Mouse (Mus musculus) lung, postnatal 0 days (tissue): ENCODE data around the gene Sh2d3c. TPM values are rescaled to one million over a fixed set of nuclear protein-coding genes. Genes with fewer than 3 reads are reported as not detected.
A peak's percentile ranks its signal among the peaks of the same experiment; 100 is the strongest.

Experiments used
- ATAC-seq: fragments of 200-750 bp; cut with Nextera tagmentation; 2 replicates; pipeline ENCODE4 v1.8.0; 2017; ENCODE audit warnings: moderate library complexity
- DNase-seq: peaks from one replicate; pipeline ENCODE4 v3.0.0-alpha.2; 2016; ENCODE audit warnings: low spot score
- H3K27ac ChIP-seq: fragments of 300-500 bp; sonication (generic); 2 replicates; pipeline ENCODE4 v1.5.1; 2014; ENCODE audit warnings: antibody characterized with exemption, mild to moderate bottlenecking, low read length, mixed read lengths
- H3K27me3 ChIP-seq: fragments of 300-500 bp; sonication (generic); replicated peaks from 2 replicates; pipeline ENCODE4 v1.6.1; 2014; ENCODE audit warnings: low read length, mixed read lengths; ENCODE audit not compliant: insufficient read depth
- H3K36me3 ChIP-seq: fragments of 300-500 bp; sonication (generic); 2 replicates; pipeline ENCODE4 v1.6.1; 2014; ENCODE audit warnings: low read length, mixed read lengths; ENCODE audit not compliant: insufficient read depth
- H3K4me1 ChIP-seq: fragments of 300-500 bp; sonication (generic); 2 replicates; pipeline ENCODE4 v1.6.1; 2014; ENCODE audit warnings: antibody characterized with exemption, low read depth, low read length, mixed read lengths; ENCODE audit not compliant: insufficient read depth
- H3K4me2 ChIP-seq: fragments of 300-500 bp; sonication (generic); replicated peaks from 2 replicates; pipeline ENCODE4 v1.6.1; 2014; ENCODE audit warnings: low read depth, mild to moderate bottlenecking, low read length, moderate library complexity, mixed read lengths
- H3K4me3 ChIP-seq: fragments of 300-500 bp; sonication (generic); 2 replicates; pipeline ENCODE4 v1.5.1; 2014; ENCODE audit warnings: low read depth, low read length
- H3K9ac ChIP-seq: fragments of 300-500 bp; sonication (generic); replicated peaks from 2 replicates; pipeline ENCODE4 v1.6.1; 2014; ENCODE audit warnings: low read depth, mild to moderate bottlenecking
- H3K9me3 ChIP-seq: fragments of 300-500 bp; sonication (generic); 2 replicates; pipeline ENCODE4 v1.6.1; 2016; ENCODE audit warnings: low read length, mixed read lengths
- CTCF ChIP-seq: IDR thresholded peaks from 2 replicates; pipeline ENCODE4 v1.5.1; 2016; ENCODE audit warnings: antibody characterized with exemption, mild to moderate bottlenecking
- EP300 ChIP-seq: IDR thresholded peaks from 2 replicates; pipeline ENCODE4 v1.6.1; 2016; ENCODE audit warnings: antibody characterized with exemption, mild to moderate bottlenecking, control low read depth
- WGBS: fragments of 180-500 bp; shearing (Covaris S2); extraction: QIAGEN DNeasy Blood & Tissue Kit; methylation state at CpG from one replicate; pipeline ENCODE4 v1.1.7; 2014; 5-methylcytosine and 5-hydroxymethylcytosine counted together
- microRNA counts: library from miRNA; unstranded; fragments of <30 nt; microRNA quantifications from one replicate; lab custom pipeline; 2015
- microRNA-seq: library from miRNA; unstranded; fragments of <30 nt; microRNA quantifications from one replicate; pipeline ENCODE4, GENCODE M21; 2016
- polyA plus RNA-seq: library from polyadenylated mRNA; unstranded; fragments of >200 nt; fragmentation: Nextera tagmentation; extraction: Ambion mirVana; gene quantifications from 2 replicates; pipeline ENCODE4 v1.2.1, GENCODE M21; 2015

The Sh2d3c gene
- polyA plus RNA-seq, 1 experiment from 2014 or later: 53.5 TPM

DNA sequence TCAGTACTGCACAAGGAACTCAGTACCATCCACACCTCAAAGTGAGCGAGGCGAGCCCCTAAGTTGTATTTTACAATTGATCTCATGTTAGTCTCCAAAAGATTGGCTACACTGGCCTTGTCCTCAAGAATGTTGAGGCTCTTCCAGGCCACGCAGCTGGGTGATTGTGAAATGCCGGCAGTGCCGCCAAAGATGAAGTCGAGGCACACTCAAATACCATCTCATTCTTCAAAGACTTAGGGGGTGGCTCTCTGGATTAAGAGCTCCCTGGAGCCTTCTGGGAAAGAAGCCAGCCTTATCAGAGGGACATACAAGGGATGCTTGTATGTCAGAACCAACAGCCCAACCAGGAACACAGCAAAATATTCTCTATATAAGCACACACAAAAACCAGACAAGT, 70.4 kb downstream of the Sh2d3c start:
- ATAC-seq: peak; percentile 78
- Histone ChIP-seq H3K36me3 (no peaks in the 10 kb centered on the region), H3K4me3 (no peak overlapping the region), H3K4me2 (no peak overlapping the region), H3K9me3 (no peaks in the 10 kb centered on the region), H3K27me3 (no peaks in the 10 kb centered on the region), H3K4me1 (no peaks in the 10 kb centered on the region), H3K9ac (no peak overlapping the region), H3K27ac (no peak overlapping the region)
- peak; percentile 82 for DNase-seq
- no peak for TF ChIP-seq CTCF
- no peak for TF ChIP-seq EP300
- WGBS: 34% methylated on average over 6 of the region's 6 CpGs

DNA sequence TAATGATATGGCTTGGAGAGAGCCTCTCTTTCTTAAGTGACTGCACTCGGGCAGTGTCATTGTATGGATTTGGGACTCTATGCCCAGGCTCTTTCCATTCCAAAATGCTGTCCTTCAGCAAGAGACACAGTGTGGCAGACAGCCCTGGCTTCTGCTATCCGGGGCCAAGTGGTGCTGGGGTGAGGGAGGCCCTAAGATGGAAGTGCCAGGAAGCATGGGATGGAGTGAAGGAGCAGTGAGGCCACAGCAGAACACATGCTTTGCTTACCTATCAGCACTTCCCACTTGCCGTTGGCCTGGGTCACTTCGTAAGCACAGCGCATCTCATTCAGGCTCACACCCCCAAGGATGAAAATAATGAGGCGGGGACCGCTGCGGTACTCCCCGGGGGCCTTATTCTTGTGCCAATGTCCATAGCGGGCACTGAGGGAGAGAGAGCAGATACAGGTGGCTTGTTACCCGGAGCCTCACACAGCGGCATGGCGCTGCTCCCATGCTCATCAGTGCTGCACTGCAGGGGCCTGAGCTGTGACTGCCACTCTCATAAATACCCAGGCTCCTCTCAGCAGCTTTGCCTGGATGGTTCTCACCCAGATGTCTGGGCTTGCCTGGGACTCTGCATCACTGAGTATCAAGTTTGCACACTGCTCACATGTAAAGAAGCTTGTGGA, 75.0 kb downstream of the Sh2d3c start:
- Histone ChIP-seq H3K4me3 (no peak overlapping the region), H3K27me3 (no peaks in the 10 kb centered on the region), H3K9me3 (no peaks in the 10 kb centered on the region), H3K4me2 (no peak overlapping the region), H3K36me3 (no peaks in the 10 kb centered on the region), H3K27ac (no peak overlapping the region), H3K4me1 (no peaks in the 10 kb centered on the region), H3K9ac (no peak overlapping the region)
- 86% methylated on average over 13 of the region's 13 CpGs for WGBS
- TF ChIP-seq EP300: no peak
- TF ChIP-seq CTCF: no peak
- ATAC-seq (no peak), DNase-seq (no peak)

DNA sequence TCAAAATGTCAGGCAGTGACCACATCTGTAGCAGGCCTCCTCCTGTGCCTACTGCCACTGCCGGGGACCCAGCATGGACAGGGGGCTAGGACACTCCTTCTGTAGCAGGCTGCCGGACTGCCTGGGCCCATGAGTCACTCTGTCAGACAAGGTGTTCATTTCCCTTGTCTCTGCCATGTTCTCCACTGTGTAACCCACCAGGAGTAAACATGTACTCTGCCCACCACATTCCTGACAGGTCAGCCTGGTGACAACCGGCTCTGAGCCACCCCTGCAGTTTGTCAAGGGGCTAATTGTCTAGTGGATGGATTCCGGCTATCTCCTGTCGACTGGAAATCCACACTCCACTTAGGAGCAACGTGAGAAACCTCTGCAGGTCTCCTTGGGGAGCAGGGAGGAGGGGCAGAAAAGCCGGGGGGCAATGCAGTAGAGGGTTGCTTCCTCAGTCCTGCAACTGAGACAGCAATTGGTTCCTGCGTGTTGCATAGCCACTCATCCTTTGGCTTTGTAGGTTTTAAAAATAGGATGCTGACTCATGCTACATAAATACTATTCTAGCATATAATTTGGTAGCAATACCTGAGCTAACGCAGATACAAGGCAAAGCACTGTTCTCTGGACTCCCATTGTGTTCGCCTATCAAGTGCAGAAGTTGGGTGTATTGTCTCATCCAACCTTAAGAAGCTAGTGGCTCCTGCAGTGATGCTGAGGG, 77.6 kb downstream of the Sh2d3c start:
- no peaks in the 10 kb centered on the region for H3K4me1 ChIP-seq
- 51% methylated on average over 10 of the region's 10 CpGs for WGBS
- H3K36me3 ChIP-seq: peaks cover 7% of the 10 kb centered on the region; the same call in 1 of the 2 replicates
- no peaks in the 10 kb centered on the region for H3K9me3 ChIP-seq
- H3K4me2 ChIP-seq: no peak overlapping the region
- TF ChIP-seq CTCF: no peak
- no peak for TF ChIP-seq EP300
- H3K27ac ChIP-seq: no peak overlapping the region
- ATAC-seq (no peak; the same call in 1 of the 2 replicates), DNase-seq (no peak)
- no peaks in the 10 kb centered on the region for H3K27me3 ChIP-seq
- H3K4me3 ChIP-seq: no peak overlapping the region
- H3K9ac ChIP-seq: no peak overlapping the region

MicroRNAs encoded within 50 kb of the gene (microRNA counts, 519-probe panel; counts per million panel counts)
- not detected for microRNA mmu-miR-2861 (lab: Ali Mortazavi, UCI)

Small RNAs within 50 kb of the gene (microRNA-seq; reads per million reads assigned to microRNA genes)
- gene Gm47291: not detected
- gene Mir2861: not detected
- not detected for gene Mir3960
- not detected for gene Mir8093

Other genes starting within 250 kb of the Sh2d3c start
- 8.0 and 8.4 TPM in 2 replicates for gene Fam102a, start 185.7 kb upstream of the Sh2d3c start, polyA plus RNA-seq
- 103 and 112 TPM in 2 replicates for gene Dpm2, start 150.2 kb upstream of the Sh2d3c start, polyA plus RNA-seq
- not detected in 2 replicates for gene Pip5kl1, start 146.3 kb upstream of the Sh2d3c start, polyA plus RNA-seq
- not detected in 2 replicates for gene 9430097D07Rik, start 145.4 kb upstream of the Sh2d3c start, polyA plus RNA-seq
- gene St6galnac4, start 134.0 kb upstream of the Sh2d3c start, polyA plus RNA-seq: 32.0 and 38.9 TPM in 2 replicates
- gene St6galnac6, start 121.3 kb upstream of the Sh2d3c start, polyA plus RNA-seq: 13.4 and 14.4 TPM in 2 replicates
- gene Ak1, start 99.3 kb upstream of the Sh2d3c start, polyA plus RNA-seq: 31.7 and 36.3 TPM in 2 replicates
- 118 and 130 TPM in 2 replicates for gene Eng, start 74.5 kb upstream of the Sh2d3c start, polyA plus RNA-seq
- gene Fpgs, start 16.9 kb upstream of the Sh2d3c start, polyA plus RNA-seq: 12.6 and 15.6 TPM in 2 replicates
- gene Cdk9, start 8.0 kb upstream of the Sh2d3c start, polyA plus RNA-seq: 62.8 and 68.7 TPM in 2 replicates
- gene 6330409D20Rik, start 20.0 kb downstream of the Sh2d3c start, polyA plus RNA-seq: 0.30 TPM in 2 replicates
- 60.9 and 63.5 TPM in 2 replicates for gene Tor2a, start 36.2 kb downstream of the Sh2d3c start, polyA plus RNA-seq
- gene Ttc16, start 54.6 kb downstream of the Sh2d3c start, polyA plus RNA-seq: 1.8 and 2.4 TPM in 2 replicates
- gene Ptrh1, start 54.7 kb downstream of the Sh2d3c start, polyA plus RNA-seq: 2.9 and 3.3 TPM in 2 replicates
- 2.2 and 5.2 TPM in 2 replicates for gene Cfap157, start 63.4 kb downstream of the Sh2d3c start, polyA plus RNA-seq
- 22.2 and 22.4 TPM in 2 replicates for gene Stxbp1, start 126.2 kb downstream of the Sh2d3c start, polyA plus RNA-seq
- gene Fam129b, start 155.1 kb downstream of the Sh2d3c start, polyA plus RNA-seq: 121 and 150 TPM in 2 replicates
- 78.4 and 82.5 TPM in 2 replicates for gene Rpl12, start 240.5 kb downstream of the Sh2d3c start, polyA plus RNA-seq
- gene Lrsam1, start 240.6 kb downstream of the Sh2d3c start, polyA plus RNA-seq: 5.8 and 6.3 TPM in 2 replicates